Mouse (Mus musculus): ENCODE results near the gene Ankrd33.

DNA sequence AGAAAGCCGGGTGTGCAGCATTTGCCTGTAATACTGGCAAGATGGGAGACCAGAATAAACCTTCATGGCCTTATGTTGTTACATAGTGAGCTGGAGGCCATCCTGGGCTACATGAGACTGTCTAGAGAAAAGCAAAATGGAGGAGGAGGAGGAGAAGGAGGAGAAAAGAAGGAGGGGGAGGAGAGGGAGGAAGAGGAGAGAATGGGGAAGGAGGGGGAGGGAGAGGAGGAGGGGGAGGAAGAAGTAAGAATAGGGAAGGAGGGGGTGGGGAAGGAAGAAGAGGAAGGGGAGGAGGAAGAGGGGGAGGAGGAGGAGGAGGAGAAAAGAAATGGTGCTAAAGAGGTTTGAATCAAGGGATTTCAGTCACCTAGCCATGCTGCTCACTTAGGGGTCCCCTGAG, 44.6 kb downstream of the Ankrd33 start:
- no peak for TF ChIP-seq CTCF (IDR thresholded peaks at IDR 0.05; ENCODE audit: low read depth, low read length)
- no peak for TF ChIP-seq POLR2A (IDR thresholded peaks at IDR 0.05; ENCODE audit: extremely low read depth, insufficient read depth, low read length)
